Comparison of ENCODE assay signal across 9 mouse cellular contexts in genomic region chr19:6279481-6280144, GRCm38 (mm10). TPM values are rescaled to one million over a fixed set of nuclear protein-coding genes. Genes with fewer than 3 reads are reported as not detected.
DNase-seq lines count a peak whose midpoint lies in the region; ATAC-seq and TF ChIP-seq lines count a peak whose summit lies in the region.
"Had no signal": no experiment of that assay in that cellular context is flagged by ENCODE, and none has a peak within 500 bp of the region (broad histone marks: within the 10 kb centered on the region; RNA-seq: fewer than 3 reads in every experiment).

No protein-coding gene starts in this region.

- no peak for ATAC-seq in intestine, embryonic 16.5 days
- no peak for ATAC-seq in neural tube, embryonic 12.5 days (ENCODE audit: low FRiP score, low read depth)

- 52% methylated on average over 6 of the region's 6 CpGs for WGBS in lung, adult 2 months
- WGBS in forebrain, embryonic 10.5 days = 86% methylated on average over 6 of the region's 6 CpGs
- WGBS in intestine, embryonic 16.5 days = 78% methylated on average over 6 of the region's 6 CpGs
- WGBS in neural tube, embryonic 12.5 days = 81% methylated on average over 6 of the region's 6 CpGs

- H3K9ac ChIP-seq in intestine, embryonic 16.5 days (ENCODE audit: low read depth, low read length) = peak overlapping the region; percentile 86
- peak overlapping the region; percentile 87 for H3K9ac ChIP-seq in neural tube, embryonic 12.5 days

- peak overlapping the region; percentile 92 for H3K27ac ChIP-seq in forebrain, embryonic 10.5 days
- peak overlapping the region; percentile 23; the same call in 1 of the 2 replicates for H3K27ac ChIP-seq in intestine, embryonic 16.5 days (ENCODE audit: low read length)
- H3K27ac ChIP-seq in neural tube, embryonic 12.5 days = no peak overlapping the region

- H3K9me3 ChIP-seq in forebrain, embryonic 10.5 days = no peaks in the 10 kb centered on the region
- no peaks in the 10 kb centered on the region for H3K9me3 ChIP-seq in intestine, embryonic 16.5 days (ENCODE audit: control insufficient read depth, low read length)
- no peaks in the 10 kb centered on the region for H3K9me3 ChIP-seq in neural tube, embryonic 12.5 days

- no peaks in the 10 kb centered on the region for H3K27me3 ChIP-seq in forebrain, embryonic 10.5 days (ENCODE audit: poor library complexity, severe bottlenecking)
- H3K27me3 ChIP-seq in intestine, embryonic 16.5 days (replicated peaks; ENCODE audit: control insufficient read depth, insufficient read depth, low read length) = no peaks in the 10 kb centered on the region
- no peaks in the 10 kb centered on the region for H3K27me3 ChIP-seq in neural tube, embryonic 12.5 days (replicated peaks)

- peak overlapping the region; percentile 45 for H3K4me3 ChIP-seq in lung, adult 2 months (replicated peaks; ENCODE audit: extremely low read depth, low read depth, low read length)
- peak overlapping the region; percentile 93 for H3K4me3 ChIP-seq in forebrain, embryonic 10.5 days
- H3K4me3 ChIP-seq in intestine, embryonic 16.5 days (ENCODE audit: low read length) = peak overlapping the region; percentile 82
- peak overlapping the region; percentile 86 for H3K4me3 ChIP-seq in neural tube, embryonic 12.5 days

- TF ChIP-seq CTCF in lung, adult 2 months (IDR thresholded peaks at IDR 0.05; ENCODE audit: insufficient read depth, low read length) = no peak

- no peak for TF ChIP-seq POLR2A in lung, adult 2 months (IDR thresholded peaks at IDR 0.05; ENCODE audit: borderline replicate concordance, extremely low read depth, low read depth, low read length)

- peak overlapping the region; percentile 85 for H3K4me2 ChIP-seq in intestine, embryonic 16.5 days (ENCODE audit: low read depth, low read length)
- H3K4me2 ChIP-seq in neural tube, embryonic 12.5 days (replicated peaks) = peak overlapping the region; percentile 88

- DNase-seq in lung, adult 2 months = no peak
- no peak for DNase-seq in lung, postnatal 14 days
- DNase-seq in forebrain, embryonic 10.5 days (ENCODE audit: extremely low spot score, low spot score) = no peak
- no peak for DNase-seq in layer of hippocampus, adult 9-11 months
- DNase-seq in yolk sac, embryonic 10.5 days (ENCODE audit: low spot score) = no peak
- no peak for DNase-seq in ovary, adult 18-20 months (ENCODE audit: low spot score)
- DNase-seq: thymus, postnatal 4 days had no signal

- H3K4me1 ChIP-seq in lung, adult 2 months (ENCODE audit: control insufficient read depth, insufficient read depth, low read length) = peaks cover 27% of the 10 kb centered on the region
- peaks cover 49% of the 10 kb centered on the region for H3K4me1 ChIP-seq in forebrain, embryonic 10.5 days
- H3K4me1 ChIP-seq in intestine, embryonic 16.5 days (ENCODE audit: control insufficient read depth, insufficient read depth, low read length) = peaks cover 47% of the 10 kb centered on the region
- H3K4me1 ChIP-seq in neural tube, embryonic 12.5 days = peaks cover 32% of the 10 kb centered on the region

- peaks cover 61% of the 10 kb centered on the region for H3K36me3 ChIP-seq in forebrain, embryonic 10.5 days (replicated peaks)
- H3K36me3 ChIP-seq in intestine, embryonic 16.5 days (ENCODE audit: control insufficient read depth, insufficient read depth, low read length) = no peaks in the 10 kb centered on the region
- H3K36me3 ChIP-seq in neural tube, embryonic 12.5 days = peaks cover 46% of the 10 kb centered on the region

RNA-seq across cellular contexts. Expression of gene Ehd1, which starts 3.1 kb away (rescaled TPM):
- polyA plus RNA-seq in lung, adult 2 months (2012; rRNA removed) = 399 and 593 TPM in 2 replicates
- 76.8 and 82.1 TPM in 2 replicates for polyA plus RNA-seq in forebrain, embryonic 10.5 days (2016; fragmentation: Nextera tagmentation; extraction: Ambion mirVana)
- 135 and 158 TPM in 2 replicates for polyA plus RNA-seq in intestine, embryonic 16.5 days (2015; fragmentation: Nextera tagmentation; extraction: Ambion mirVana)
- 87.2 and 96.4 TPM in 2 replicates for polyA plus RNA-seq in neural tube, embryonic 12.5 days (2016; fragmentation: Nextera tagmentation; extraction: Ambion mirVana)

RNA-seq across cellular contexts. Expression of gene Cdc42bpg, which starts 26.6 kb away (rescaled TPM):
- polyA plus RNA-seq in lung, adult 2 months (2012; rRNA removed) = 132 and 133 TPM in 2 replicates
- 0.23 and 0.24 TPM in 2 replicates for polyA plus RNA-seq in forebrain, embryonic 10.5 days (2016; fragmentation: Nextera tagmentation; extraction: Ambion mirVana)
- polyA plus RNA-seq in intestine, embryonic 16.5 days (2015; fragmentation: Nextera tagmentation; extraction: Ambion mirVana) = 1.2 and 1.5 TPM in 2 replicates
- polyA plus RNA-seq in neural tube, embryonic 12.5 days (2016; fragmentation: Nextera tagmentation; extraction: Ambion mirVana) = 0.27 and 0.60 TPM in 2 replicates

RNA-seq across cellular contexts. Expression of gene Atg2a, which starts 38.1 kb away (rescaled TPM):
- polyA plus RNA-seq in lung, adult 2 months (2012; rRNA removed) = 37.0 and 37.7 TPM in 2 replicates
- polyA plus RNA-seq in forebrain, embryonic 10.5 days (2016; fragmentation: Nextera tagmentation; extraction: Ambion mirVana) = 11.1 and 11.4 TPM in 2 replicates
- polyA plus RNA-seq in intestine, embryonic 16.5 days (2015; fragmentation: Nextera tagmentation; extraction: Ambion mirVana) = 7.4 and 8.4 TPM in 2 replicates
- 13.8 and 14.7 TPM in 2 replicates for polyA plus RNA-seq in neural tube, embryonic 12.5 days (2016; fragmentation: Nextera tagmentation; extraction: Ambion mirVana)

RNA-seq across cellular contexts. Expression of gene Ppp2r5b, which starts 43.9 kb away (rescaled TPM):
- polyA plus RNA-seq in lung, adult 2 months (2012; rRNA removed) = 58.7 and 88.5 TPM in 2 replicates
- 21.6 and 24.4 TPM in 2 replicates for polyA plus RNA-seq in forebrain, embryonic 10.5 days (2016; fragmentation: Nextera tagmentation; extraction: Ambion mirVana)
- 21.0 and 23.5 TPM in 2 replicates for polyA plus RNA-seq in intestine, embryonic 16.5 days (2015; fragmentation: Nextera tagmentation; extraction: Ambion mirVana)
- 77.8 and 82.8 TPM in 2 replicates for polyA plus RNA-seq in neural tube, embryonic 12.5 days (2016; fragmentation: Nextera tagmentation; extraction: Ambion mirVana)

RNA-seq across cellular contexts. Expression of gene Gpha2, which starts 53.4 kb away (rescaled TPM):
- 1.7 and 2.6 TPM in 2 replicates for polyA plus RNA-seq in lung, adult 2 months (2012; rRNA removed)
- polyA plus RNA-seq in forebrain, embryonic 10.5 days (2016; fragmentation: Nextera tagmentation; extraction: Ambion mirVana) = 0.58 TPM in 1 of 2 replicates, not detected in the other
- polyA plus RNA-seq in intestine, embryonic 16.5 days (2015; fragmentation: Nextera tagmentation; extraction: Ambion mirVana) = 0.23 and 0.65 TPM in 2 replicates
- not detected in 2 replicates for polyA plus RNA-seq in neural tube, embryonic 12.5 days (2016; fragmentation: Nextera tagmentation; extraction: Ambion mirVana)

Comparison
In these comparisons a context has a peak if more than half of its experiments do, and no peak if none do; other contexts are left out.
1. RNA of gene Cdc42bpg, which starts 26.6 kb away (polyA plus RNA-seq): 132 to 133 TPM in lung, adult 2 months; 1.2 to 1.5 TPM in intestine, embryonic 16.5 days, 0.27 to 0.60 TPM in neural tube, embryonic 12.5 days and 0.23 to 0.24 TPM in forebrain, embryonic 10.5 days; every median in the first group is over 10 times any median in the second.
2. Peak in every context shown above with its lines, with median percentiles within 50 percentile points of each other: H3K4me3 ChIP-seq.